Mouse (Mus musculus): ENCODE data around the gene Snrpa1. TPM values are rescaled to one million over a fixed set of nuclear protein-coding genes. Genes with fewer than 3 reads are reported as not detected.
A peak's percentile ranks its signal among the peaks of the same experiment; 100 is the strongest.
"Not testable (repeated sequence)": the region's sequence is repeated elsewhere in the genome, so short reads cannot be mapped to it uniquely, and the experiment has no call there.

The Snrpa1 gene
- total RNA-seq (2015; ENCODE audit: low replicate concordance) (22.6 and 33.0 TPM in 2 replicates), total RNA-seq (2017; ENCODE audit: low replicate concordance) (14.6 and 24.2 TPM in 2 replicates)

DNA sequence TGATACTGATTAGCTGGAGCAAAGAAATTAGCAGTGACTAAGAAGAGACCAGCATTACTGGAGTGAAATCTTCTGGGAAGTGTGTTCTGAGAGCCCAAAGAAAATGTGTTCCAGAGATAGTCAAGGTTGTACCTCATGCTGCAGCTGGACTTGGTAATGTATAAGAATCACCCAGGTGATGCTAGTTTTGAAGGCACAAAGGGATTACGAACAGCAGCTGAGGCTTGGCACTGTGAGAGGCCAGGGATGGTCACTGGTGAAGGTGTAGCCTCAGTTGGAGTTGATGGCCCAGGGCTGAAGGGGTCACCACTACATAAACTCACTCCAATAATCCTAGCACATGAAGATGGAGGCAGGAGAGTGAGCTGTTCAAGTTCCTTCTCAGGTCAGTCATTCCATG lies at the start of gene Snrpa1:
Gene Snrpa1 (plus strand): TSS at position 301 of the 400 bp plus-strand sequence.
- ATAC-seq (replicated peaks; ENCODE audit: low FRiP score, poor library complexity, severe bottlenecking) = no peak

DNA sequence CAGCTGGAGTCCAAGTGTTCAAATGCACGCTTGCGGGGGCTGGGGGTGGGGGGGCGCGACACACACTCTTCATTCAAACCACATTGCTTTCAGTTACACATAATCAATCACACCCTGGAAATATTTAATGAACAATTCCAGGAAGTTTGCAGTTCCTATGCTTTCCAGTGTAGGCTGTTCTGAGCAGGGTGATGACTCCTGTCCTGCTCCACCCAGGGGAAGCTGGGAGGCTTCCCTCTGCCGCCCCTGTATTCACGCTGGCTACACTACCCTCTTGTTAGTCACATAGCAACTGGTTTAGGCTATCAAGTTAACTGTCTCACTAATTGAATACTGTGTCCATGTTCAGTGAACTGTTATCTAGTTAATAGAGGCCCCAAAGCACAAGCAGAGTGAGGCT lies 48.3 kb upstream of the Snrpa1 start:
- no peak for ATAC-seq (replicated peaks; ENCODE audit: low FRiP score, poor library complexity, severe bottlenecking)

DNA sequence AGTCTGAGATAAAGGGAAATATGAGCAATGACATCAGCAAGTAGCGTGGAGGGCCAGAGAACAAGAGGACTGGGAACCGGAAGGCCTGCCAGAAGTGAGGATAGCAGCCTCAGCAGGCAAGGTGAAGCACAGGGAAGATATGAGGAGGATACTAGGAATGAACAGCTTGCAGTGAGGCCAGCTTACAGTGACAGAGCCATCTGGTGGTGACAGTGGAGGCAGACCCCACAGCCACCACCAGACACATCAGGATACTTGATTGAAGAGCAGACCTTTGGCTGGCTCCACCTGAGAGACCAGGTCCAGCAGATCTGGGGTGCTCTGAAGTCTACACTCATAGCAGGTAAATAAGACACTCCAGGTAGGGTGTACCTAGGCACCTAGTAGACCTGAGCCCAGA lies 31.1 kb upstream of the Snrpa1 start:
- ATAC-seq (replicated peaks; ENCODE audit: low FRiP score, poor library complexity, severe bottlenecking) = no peak

DNA sequence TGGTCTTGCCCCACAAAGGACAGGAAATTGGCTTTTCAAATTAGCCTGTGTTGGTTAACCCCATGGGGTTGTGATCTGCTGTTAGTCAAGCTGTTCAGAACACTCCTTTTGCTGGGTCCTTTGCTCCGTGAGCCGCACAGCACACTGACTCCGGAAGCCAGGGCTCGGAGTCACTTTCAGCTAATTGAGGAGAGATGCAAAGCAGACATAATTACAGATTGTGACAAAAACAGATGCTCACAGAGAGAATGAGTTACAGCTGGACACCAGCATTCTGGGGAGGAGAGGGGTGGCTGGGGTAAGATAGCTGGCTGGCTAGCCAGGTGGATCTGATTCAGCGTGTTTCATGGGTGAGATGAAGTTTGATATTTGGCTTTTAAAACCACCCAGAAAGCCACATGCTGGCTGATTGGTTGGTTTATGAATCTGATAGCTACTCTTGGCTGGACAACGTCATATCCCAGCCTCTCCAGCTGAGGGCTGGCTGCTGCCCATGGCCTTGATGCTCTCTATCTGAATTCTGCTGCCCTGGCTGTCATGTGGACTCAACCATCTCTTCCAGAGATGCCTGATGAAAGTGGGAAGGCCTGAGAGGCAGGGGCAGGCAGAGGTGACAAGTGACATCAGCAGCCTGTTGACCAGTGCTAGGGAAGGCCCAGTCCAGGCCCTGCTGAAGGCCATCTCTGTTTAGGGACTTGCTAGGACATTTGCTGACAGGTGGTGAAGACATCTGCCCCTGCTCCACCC lies 29.9 kb upstream of the Snrpa1 start:
- ATAC-seq (replicated peaks; ENCODE audit: low FRiP score, poor library complexity, severe bottlenecking) = no peak

- no peak for ATAC-seq (replicated peaks; ENCODE audit: low FRiP score, poor library complexity, severe bottlenecking)
Measured at GRCm38 (mm10) chr7:66036809-66037208, 22.0 kb upstream of the Snrpa1 start.

DNA sequence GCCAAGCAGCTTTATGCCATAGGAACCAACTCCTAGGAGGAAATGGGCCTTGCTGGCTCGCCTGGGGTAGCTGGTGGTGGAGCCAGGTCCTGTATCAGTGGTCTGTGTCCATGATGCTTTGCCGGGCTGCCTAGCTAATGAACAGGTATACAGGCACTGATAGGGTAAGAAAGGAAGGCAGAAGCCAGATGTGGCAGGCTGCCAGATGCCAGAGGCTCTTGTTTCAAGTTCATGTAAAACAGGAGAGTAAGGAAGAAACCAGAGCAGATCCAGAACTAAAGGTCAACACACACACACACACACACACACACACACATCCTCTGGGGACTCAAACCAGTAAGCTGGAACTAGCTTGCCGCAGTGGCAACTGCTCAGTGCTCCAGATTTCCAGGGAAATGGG lies 20.5 kb upstream of the Snrpa1 start:
- no peak for ATAC-seq (replicated peaks; ENCODE audit: low FRiP score, poor library complexity, severe bottlenecking)

DNA sequence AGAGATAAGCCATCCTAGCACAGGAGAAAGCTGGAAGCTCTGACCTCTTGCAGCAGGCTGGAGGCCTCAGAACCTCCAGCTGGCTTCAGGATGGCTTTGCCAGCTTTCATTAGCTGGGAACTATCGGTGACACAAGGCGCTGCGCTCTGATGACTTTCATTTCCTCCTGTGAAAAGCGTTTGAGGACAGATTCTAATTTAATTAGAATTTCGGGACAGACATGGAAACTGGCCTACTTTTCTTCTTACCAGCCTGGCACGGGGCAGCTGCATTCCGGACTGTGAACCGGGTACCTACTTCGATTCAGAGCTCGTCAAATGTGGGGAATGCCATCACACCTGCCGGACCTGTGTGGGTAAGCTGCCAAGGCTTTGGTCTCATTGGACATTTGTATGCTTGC lies 20.1 kb upstream of the Snrpa1 start:
- ATAC-seq (replicated peaks; ENCODE audit: low FRiP score, poor library complexity, severe bottlenecking) = no peak

DNA sequence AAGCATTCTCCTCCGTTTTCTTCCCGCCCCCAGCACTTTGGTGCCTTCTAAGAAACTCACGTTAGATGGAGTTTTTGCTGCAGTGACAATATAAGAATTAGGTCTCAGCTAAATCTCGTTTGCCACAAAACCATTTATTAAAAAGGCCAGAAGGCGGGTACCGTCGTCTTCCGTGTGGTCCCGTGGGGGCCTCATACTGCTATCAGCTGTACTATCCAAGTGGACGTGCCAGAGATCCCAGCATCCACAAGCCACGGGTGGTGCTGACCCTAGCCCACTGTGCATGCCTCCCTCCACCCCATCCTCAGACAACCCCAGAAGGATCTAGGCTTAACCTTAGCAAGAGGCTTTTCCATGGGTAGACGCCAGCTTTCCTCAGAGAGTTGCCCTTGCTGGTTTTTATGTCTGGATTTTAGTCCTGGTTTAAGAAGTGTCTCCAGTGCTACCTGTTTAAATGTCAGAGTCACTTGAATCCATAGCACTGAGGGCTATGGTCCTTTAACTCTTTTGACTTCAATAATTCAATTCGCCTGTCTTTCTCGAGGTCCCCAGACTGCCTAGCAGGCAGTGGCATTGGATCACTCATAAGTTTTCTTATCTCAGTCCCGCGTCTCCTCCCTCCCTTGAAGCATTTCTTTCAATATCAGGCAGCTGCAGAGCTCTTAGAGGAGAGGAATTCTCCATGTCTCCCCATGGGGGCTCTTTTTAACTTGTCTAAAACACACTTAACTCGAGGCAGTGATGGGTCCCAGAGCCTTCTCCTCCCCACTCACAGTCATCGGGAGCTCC lies 18.6 kb upstream of the Snrpa1 start:
- ATAC-seq (replicated peaks; ENCODE audit: low FRiP score, poor library complexity, severe bottlenecking) = no peak

GRCm38 (mm10) chr7:66043552-66044459 lies 15.0 kb upstream of the Snrpa1 start, which contains the start of gene Gm45213:
Gene Gm45213, plus strand, starts transcription at chr7:66043602.
- ATAC-seq (replicated peaks; ENCODE audit: low FRiP score, poor library complexity, severe bottlenecking) = no peak

DNA sequence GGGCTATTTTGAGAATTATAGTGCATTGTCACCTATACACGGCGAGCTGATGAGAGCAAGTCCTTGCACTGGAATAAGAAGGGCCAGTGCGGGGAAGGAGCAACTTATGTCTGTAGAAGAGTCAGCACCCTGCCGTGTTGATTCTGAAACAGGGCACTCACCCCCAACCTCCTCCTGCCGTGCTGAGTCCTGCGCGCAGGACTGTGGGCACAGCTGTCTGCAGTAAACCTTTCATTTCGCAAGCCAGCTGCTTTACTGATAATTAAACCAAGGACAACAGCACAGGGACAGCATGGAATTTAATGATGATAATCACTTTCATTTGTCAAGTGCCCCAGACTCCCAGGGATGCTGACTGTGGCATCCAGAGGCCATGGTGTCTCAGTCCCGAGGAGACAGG lies 14.2 kb upstream of the Snrpa1 start:
- ATAC-seq (replicated peaks; ENCODE audit: low FRiP score, poor library complexity, severe bottlenecking) = no peak

DNA sequence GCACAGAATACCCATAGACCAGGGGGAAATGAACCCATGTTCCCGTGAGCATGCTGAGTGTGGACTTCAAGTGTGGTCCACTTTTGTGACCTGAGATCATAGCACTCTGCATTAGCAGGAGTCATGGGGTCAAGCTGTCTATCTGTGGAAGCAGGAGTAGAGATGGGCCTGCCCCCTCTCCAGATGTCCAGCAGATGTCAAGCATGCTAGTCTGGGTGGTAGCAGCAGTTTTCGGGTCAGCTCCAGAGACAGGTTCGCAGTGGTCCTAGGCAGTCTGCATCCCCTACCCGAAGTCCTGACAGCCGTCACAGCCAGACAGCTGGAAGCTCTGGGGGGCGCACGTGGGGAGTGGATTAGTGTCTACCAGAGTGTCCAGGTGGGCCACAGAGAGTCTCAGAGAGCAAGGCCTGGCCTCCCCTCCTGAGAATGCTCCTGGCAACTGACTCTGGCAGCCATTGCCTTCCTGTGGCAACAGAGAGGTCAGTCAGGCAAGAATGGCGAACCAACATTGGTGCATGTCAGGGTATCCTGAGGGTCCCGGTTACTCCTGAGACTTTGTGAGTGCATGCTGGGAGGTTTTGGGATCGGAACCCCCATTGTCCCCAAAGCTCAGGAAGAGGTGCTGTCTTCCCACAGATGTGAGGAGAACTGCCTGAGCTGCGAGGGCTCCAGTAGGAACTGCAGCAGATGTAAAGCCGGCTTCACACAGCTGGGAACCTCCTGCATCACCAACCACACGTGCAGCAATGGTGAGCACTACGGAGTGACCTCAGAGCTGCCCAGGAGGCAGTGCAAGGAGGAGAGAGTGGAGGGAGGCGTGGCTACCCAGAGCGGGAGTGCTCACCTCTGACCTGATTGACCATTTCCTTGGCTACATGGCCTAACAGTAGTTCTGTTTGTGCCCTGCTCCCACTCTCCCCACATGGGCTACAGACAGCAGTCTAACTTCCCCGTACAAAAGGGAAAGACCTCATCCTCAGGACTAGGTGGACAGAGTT lies 11.6 kb upstream of the Snrpa1 start:
- no peak for ATAC-seq (replicated peaks; ENCODE audit: low FRiP score, poor library complexity, severe bottlenecking)

DNA sequence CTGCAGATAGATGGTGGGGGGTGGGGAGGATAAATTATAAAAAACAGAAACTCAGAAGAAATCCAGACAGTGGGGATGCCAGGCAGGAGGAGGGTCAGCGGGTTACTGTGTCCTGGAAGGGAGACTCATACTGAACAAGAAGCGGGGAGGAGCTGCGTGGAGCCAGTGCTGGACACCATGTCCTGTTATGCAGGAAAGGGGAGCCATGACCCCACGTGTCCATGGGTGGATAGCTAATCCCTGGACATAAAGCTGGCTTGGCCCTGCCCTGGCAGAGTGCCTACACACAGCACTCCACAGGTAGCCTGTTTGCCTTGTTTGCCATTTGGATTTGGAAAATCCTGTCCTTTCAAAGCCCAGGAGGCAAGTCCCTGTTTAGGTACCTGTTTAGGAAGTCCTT lies 10.8 kb upstream of the Snrpa1 start:
- ATAC-seq (replicated peaks; ENCODE audit: low FRiP score, poor library complexity, severe bottlenecking) = no peak

GRCm38 (mm10) chr7:66048446-66049230 lies 10.2 kb upstream of the Snrpa1 start:
- no peak for ATAC-seq (replicated peaks; ENCODE audit: low FRiP score, poor library complexity, severe bottlenecking)

DNA sequence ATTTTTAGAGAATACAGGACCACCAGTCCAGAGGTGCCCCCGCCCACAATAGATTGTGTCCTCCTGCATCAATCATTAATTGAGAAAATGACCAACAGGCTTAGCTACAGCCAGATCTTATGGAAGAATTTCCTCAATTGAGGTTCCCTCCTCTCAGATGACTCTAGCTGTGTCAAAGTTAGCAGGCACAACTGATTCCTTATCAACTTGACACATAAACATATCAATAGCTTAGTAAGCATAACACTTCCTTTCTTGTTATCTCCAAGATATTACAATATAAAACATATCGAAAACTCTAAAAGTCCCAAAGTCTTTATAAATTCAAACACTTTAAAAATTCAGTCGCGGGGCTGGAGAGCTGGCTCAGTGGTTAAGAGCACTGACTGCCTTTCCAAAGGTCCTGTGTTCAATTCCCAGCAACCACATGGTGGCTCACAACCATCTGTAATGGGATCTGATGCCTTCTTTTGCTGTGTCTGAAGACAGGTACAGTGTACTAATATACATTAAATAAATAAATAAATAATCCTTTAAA lies 4.8 kb upstream of the Snrpa1 start:
- ATAC-seq (replicated peaks; ENCODE audit: low FRiP score, poor library complexity, severe bottlenecking) = no peak

GRCm38 (mm10) chr7:66055356-66055755 lies 3.4 kb upstream of the Snrpa1 start:
- not testable (repeated sequence) for ATAC-seq (replicated peaks; ENCODE audit: low FRiP score, poor library complexity, severe bottlenecking)

- peak; percentile 90 for ATAC-seq (replicated peaks; ENCODE audit: low FRiP score, poor library complexity, severe bottlenecking)
Measured at GRCm38 (mm10) chr7:66060066-66060956, 1.5 kb downstream of the Snrpa1 start.

DNA sequence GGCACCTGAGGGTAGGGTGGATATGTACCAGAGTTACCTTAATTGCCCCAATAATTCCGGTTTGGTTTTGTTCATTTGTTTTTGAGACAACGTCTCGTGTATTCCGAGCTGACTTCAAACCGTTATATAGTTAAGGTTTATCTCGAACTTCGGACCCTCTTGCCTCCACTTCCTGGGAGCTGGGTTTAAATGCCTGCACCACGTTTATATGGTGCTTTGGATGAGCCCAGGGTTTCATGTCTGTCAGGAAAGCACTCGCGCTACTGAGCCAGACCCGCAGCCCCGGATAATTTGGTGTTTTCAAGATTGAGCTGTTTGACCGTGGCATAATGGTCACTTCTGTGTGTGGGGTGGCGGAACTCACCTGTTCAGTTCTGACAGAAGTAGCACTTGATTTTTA lies 2.3 kb downstream of the Snrpa1 start:
- no peak for ATAC-seq (replicated peaks; ENCODE audit: low FRiP score, poor library complexity, severe bottlenecking)

Data from erythroblast, adult 5-6 weeks (primary cell).